Mouse (Mus musculus) adrenal gland, postnatal 10 days (tissue): Measurements from ENCODE around the gene Cldn34a. TPM values are rescaled to one million over a fixed set of nuclear protein-coding genes. Genes with fewer than 3 reads are reported as not detected.
"Not testable (repeated sequence)": the region's sequence is repeated elsewhere in the genome, so short reads cannot be mapped to it uniquely, and the experiment has no call there.

Experiments used
- DNase-seq: peaks from one replicate; pipeline ENCODE4 v3.0.0; 2021; ENCODE audit warnings: mixed read lengths
- long read RNA-seq, 2 experiments: library from polyadenylated mRNA; stranded (forward); transcript quantifications; one replicate each; pipeline ENCODE4 v2.0.0; 2021
- total RNA-seq, 2 experiments: library from RNA; stranded (reverse); gene quantifications; 2 replicates each; pipeline ENCODE4 v1.2.3; 2021

Cldn34a gene
- total RNA-seq, result not detected
- long read RNA-seq, experiment 1, result 0 reads
- long read RNA-seq, experiment 2, result 0 reads

DNA sequence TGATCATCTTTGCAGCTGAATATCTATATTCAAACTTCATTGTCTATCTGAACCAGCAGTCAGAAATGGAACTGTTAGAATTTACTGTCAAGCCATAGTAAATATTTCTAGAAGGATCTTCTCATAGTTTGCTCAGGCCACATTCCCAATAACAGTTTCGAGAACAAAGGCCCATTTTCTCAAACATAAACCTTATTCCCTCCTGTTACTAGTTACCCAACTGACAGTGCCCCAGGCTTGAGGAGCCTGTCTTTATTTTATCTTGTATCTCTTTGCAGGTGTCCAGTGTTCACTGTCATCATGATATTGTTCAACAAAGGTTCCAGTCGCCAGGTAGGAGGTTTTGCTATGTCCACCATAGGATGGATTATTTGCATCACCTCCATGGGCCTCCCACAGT, at the start of gene Cldn34a:
TSS of gene Cldn34a (plus strand) at position 301 of the 400 bp plus-strand sequence.
- no peak for DNase-seq

DNA sequence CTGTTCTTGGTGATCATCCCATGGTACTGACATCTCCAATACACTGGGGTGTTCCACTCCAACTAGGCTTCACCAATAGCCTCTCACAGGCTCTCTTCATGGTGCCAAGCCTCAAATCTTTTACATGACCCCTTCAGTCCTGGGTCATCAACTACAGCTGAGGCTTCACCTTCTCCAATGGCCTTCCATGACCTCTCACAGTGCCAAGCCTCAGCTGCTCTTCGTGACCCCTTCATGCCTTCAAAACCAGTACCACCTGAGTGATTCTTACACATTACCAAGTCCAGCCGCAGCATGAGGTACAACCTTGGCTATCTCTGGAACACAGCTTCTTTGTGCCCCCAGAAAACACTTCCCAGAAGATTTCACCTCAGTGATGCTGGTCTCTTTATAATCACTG, 44.5 kb upstream of the Cldn34a start:
- DNase-seq, result not testable (repeated sequence)

DNA sequence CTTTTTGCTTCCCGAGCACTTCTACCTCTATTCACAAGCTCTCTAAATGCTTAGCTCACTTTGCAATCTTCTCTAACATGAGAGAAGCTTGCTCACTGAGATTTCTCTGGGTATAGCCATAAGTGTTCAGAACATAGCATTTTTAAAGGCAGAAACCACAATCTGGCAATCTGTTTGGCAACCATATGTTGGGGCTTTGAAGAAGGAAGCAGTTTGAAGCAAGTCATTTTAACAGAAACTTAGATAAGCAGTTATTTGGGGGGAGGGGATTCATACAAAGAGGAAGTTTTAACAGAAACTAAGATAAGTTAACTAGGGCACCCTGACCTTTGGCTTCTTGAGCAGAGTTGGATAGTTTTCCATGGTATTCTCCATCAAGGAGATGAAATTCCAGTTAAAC, 17.4 kb upstream of the Cldn34a start:
- DNase-seq, result no peak

DNA sequence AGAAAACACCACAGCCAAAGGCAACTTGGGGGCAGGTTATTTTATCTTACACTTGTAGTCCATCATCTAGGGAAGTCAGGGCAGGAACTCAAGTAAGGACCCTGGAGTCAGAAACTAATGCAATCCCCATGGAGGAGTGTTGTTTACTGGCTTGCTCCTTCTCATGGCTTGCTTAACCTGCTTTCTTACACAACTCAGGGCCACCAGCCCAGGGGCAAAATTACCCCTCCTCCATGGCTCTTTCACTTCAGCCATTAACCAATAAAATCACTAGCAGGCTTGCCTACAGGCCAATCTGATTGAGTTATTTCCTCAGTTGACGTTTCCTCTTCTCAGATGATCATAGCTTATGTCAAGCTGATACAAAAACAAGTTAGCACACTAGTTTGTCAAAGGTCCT, 15.0 kb upstream of the Cldn34a start:
- peak; percentile 3 for DNase-seq

DNA sequence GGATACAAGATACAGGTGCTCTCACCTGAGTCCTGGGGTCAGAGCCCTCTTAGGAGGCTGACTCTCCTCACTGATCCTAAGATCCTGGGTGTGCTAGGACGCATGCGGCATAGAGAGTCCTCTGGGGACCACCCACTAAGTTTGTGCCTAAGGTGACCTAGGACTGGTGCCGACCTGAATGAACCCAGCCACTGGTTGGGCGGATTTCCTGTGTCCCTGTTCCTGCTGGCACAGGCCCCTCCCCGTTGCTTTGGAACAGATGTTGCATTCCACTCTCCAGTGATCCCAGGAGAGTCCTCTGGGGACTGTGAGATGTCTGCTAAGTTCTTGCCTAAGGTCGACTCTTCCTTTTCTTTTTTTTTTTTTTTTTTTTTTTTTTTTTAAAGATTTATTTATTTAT, 5.7 kb upstream of the Cldn34a start:
- DNase-seq, result no peak

Other genes with a start within 250 kb of the Cldn34a start
- 10 to 100 TPM in 1 of 2 experiments, 1 to 10 TPM in 1; 8.4 to 12.4 TPM for gene Kantr, start 235.8 kb upstream of the Cldn34a start, total RNA-seq
- 10 to 100 TPM; 24.4 to 31.1 TPM for gene Tspyl2, start 220.9 kb upstream of the Cldn34a start, total RNA-seq
- gene Gpr173, start 194.6 kb upstream of the Cldn34a start, total RNA-seq, result 1 to 10 TPM; 3.3 to 4.7 TPM
- gene Shroom2, start 206.1 kb downstream of the Cldn34a start, total RNA-seq, result 10 to 100 TPM in 1 of 2 experiments, 1 to 10 TPM in 1; 9.8 to 13.5 TPM
- under 1 TPM in 1 of 2 experiments, not detected in 1; 0.18 TPM for gene Gpr143, start 218.6 kb downstream of the Cldn34a start, total RNA-seq